Mouse (Mus musculus) heart, embryonic 13.5 days (tissue): ENCODE measurements around the gene Dnaaf1. TPM values are rescaled to one million over a fixed set of nuclear protein-coding genes. Genes with fewer than 3 reads are reported as not detected.
A peak's percentile ranks its signal among the peaks of the same experiment; 100 is the strongest.

Experiments
- ATAC-seq: fragments of 200-750 bp; cut with Nextera tagmentation; 2 replicates; pipeline ENCODE4 v1.8.0; 2017; ENCODE audit warnings: moderate TSS enrichment; ENCODE audit not compliant: insufficient number of reproducible peaks, low FRiP score, low TSS enrichment; ENCODE audit errors: extremely low read depth
- H3K27ac ChIP-seq: fragments of 300-500 bp; sonication (generic); replicated peaks from 2 replicates; pipeline ENCODE4 v1.5.1; 2015; ENCODE audit warnings: moderate library complexity, mild to moderate bottlenecking, inconsistent platforms
- H3K27me3 ChIP-seq: fragments of 300-500 bp; sonication (generic); replicated peaks from 2 replicates; pipeline ENCODE4 v1.6.1; 2015; ENCODE audit warnings: mild to moderate bottlenecking, inconsistent platforms
- H3K36me3 ChIP-seq: fragments of 300-500 bp; sonication (generic); 2 replicates; pipeline ENCODE4 v1.6.1; 2015; ENCODE audit warnings: mild to moderate bottlenecking, inconsistent platforms
- H3K4me1 ChIP-seq: fragments of 300-500 bp; sonication (generic); 2 replicates; pipeline ENCODE4 v1.6.1; 2015; ENCODE audit warnings: inconsistent platforms
- H3K4me2 ChIP-seq: fragments of 300-500 bp; sonication (generic); 2 replicates; pipeline ENCODE4 v1.6.1; 2015; ENCODE audit warnings: inconsistent platforms, mild to moderate bottlenecking, moderate library complexity
- H3K4me3 ChIP-seq: fragments of 300-500 bp; sonication (generic); 2 replicates; pipeline ENCODE4 v1.5.1; 2015; ENCODE audit warnings: moderate library complexity, mild to moderate bottlenecking, inconsistent platforms
- H3K9ac ChIP-seq: fragments of 300-500 bp; sonication (generic); 2 replicates; pipeline ENCODE4 v1.6.1; 2015; ENCODE audit warnings: inconsistent platforms, mild to moderate bottlenecking, moderate library complexity
- H3K9me3 ChIP-seq: fragments of 300-500 bp; sonication (generic); 2 replicates; pipeline ENCODE4 v1.6.1; 2016; ENCODE audit warnings: inconsistent platforms
- WGBS: fragments of 180-500 bp; shearing (Covaris S2); methylation state at CpG from one replicate; pipeline ENCODE4 v1.1.7; 2015; ENCODE audit warnings: mixed read lengths; 5-methylcytosine and 5-hydroxymethylcytosine counted together
- polyA plus RNA-seq: library from polyadenylated mRNA; unstranded; fragments of >200 nt; fragmentation: Nextera tagmentation; extraction: Ambion mirVana; gene quantifications from 2 replicates; pipeline ENCODE4 v1.2.1, GENCODE M21; 2015

Dnaaf1 gene
- polyA plus RNA-seq, 1 experiment from 2014 or later = 0.24 TPM

DNA sequence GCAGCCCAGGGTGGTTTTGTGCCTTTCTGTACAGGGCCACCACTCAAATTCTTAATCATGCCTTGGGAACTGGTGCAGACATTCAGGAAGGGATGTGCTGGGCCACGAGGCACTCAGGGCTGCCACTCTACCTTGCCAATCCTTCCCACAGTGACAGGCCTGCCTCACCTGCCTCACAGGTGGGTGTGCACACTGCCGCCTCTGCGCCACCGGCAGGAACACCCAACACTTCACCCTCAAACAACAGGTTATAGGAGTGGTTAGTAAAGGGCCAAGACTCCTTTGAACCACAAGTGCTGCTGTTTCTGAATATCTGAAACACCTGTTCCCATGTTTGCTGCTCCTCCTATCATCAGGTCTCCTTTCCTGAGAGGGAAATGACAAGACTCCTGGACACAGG, 2.6 kb upstream of the Dnaaf1 start:
- Histone ChIP-seq H3K27me3 (peaks cover 28% of the 10 kb centered on the region), H3K9me3 (no peaks in the 10 kb centered on the region), H3K4me2 (no peak overlapping the region), H3K9ac (no peak overlapping the region), H3K36me3 (peaks cover 6% of the 10 kb centered on the region; the same call in 1 of the 2 replicates), H3K4me3 (no peak overlapping the region), H3K27ac (no peak overlapping the region), H3K4me1 (peaks cover 20% of the 10 kb centered on the region)
- WGBS = 87% methylated on average over 4 of the region's 4 CpGs
- ATAC-seq = no peak

- Histone ChIP-seq H3K4me2 (peak overlapping the region; percentile 99), H3K27ac (no peak overlapping the region), H3K27me3 (peaks cover 39% of the 10 kb centered on the region), H3K9me3 (no peaks in the 10 kb centered on the region), H3K4me3 (peak overlapping the region; percentile 73), H3K4me1 (peaks cover 30% of the 10 kb centered on the region), H3K9ac (peak overlapping the region; percentile 88), H3K36me3 (no peaks in the 10 kb centered on the region)
- 3% methylated on average over 16 of the region's 16 CpGs for WGBS
- no peak for ATAC-seq
Observed at GRCm38 (mm10) chr8:119575366-119575726, 311 bp downstream of the Dnaaf1 start.

DNA sequence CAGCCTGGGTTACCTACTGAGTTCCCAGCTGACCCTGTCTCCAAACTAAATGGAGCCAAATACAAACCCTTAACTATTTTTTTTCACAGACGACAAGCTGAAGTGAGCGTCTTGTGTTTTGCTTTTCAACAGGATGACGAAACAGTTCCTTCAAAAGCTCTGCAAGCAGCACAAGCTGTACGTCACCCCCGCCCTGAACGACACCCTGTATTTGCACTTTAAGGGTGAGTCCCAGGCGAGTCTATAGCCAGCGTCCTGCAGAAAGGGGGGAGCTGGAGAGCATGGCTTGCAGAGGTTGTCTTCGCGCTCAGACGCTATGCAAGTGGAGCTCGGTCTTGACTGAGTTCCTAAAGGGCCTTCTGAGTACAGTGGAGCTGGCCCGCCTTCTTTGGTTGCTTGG, 4.1 kb downstream of the Dnaaf1 start:
- H3K4me2 ChIP-seq = no peak overlapping the region
- no peak overlapping the region for H3K27ac ChIP-seq
- no peak overlapping the region for H3K4me3 ChIP-seq
- H3K4me1 ChIP-seq = peaks cover 37% of the 10 kb centered on the region
- ATAC-seq = no peak
- no peak overlapping the region for H3K9ac ChIP-seq
- H3K36me3 ChIP-seq = no peaks in the 10 kb centered on the region
- 46% methylated on average over 13 of the region's 13 CpGs for WGBS
- peaks cover 32% of the 10 kb centered on the region for H3K27me3 ChIP-seq
- no peaks in the 10 kb centered on the region for H3K9me3 ChIP-seq

GRCm38 (mm10) chr8:119580441-119581161, 5.6 kb downstream of the Dnaaf1 start:
- Histone ChIP-seq H3K9me3 (no peaks in the 10 kb centered on the region), H3K4me3 (no peak overlapping the region), H3K4me1 (peaks cover 46% of the 10 kb centered on the region), H3K9ac (no peak overlapping the region), H3K27me3 (peaks cover 29% of the 10 kb centered on the region), H3K27ac (peak overlapping the region; percentile 21; the same call in 1 of the 2 replicates), H3K36me3 (no peaks in the 10 kb centered on the region), H3K4me2 (no peak overlapping the region)
- ATAC-seq = no peak
- 53% methylated on average over 5 of the region's 5 CpGs for WGBS

DNA sequence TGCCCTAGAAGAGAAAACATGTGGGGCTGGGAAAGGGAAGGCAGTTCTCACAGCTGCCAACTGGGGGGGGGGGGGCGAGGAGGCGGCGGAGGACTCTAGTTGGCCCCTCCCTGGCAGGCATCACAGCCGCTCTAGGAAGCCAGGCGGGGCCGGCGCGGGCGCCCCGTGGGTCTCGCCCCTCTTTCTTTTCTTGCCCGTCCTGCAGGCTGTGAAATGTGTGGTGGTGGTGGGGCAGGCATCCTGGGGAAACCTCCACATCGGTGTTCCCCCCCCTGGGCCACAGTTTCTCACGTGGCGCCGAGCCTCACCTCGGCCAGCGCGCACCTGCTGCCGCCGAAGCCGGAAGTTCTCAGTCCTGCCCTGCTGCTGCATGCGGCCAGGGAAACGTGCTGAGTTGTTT, 10.9 kb downstream of the Dnaaf1 start:
- Histone ChIP-seq H3K4me2 (peak overlapping the region; percentile 72), H3K27ac (no peak overlapping the region), H3K9me3 (no peaks in the 10 kb centered on the region), H3K4me1 (peaks cover 65% of the 10 kb centered on the region), H3K9ac (peak overlapping the region; percentile 73), H3K36me3 (no peaks in the 10 kb centered on the region), H3K4me3 (peak overlapping the region; percentile 45), H3K27me3 (no peaks in the 10 kb centered on the region)
- WGBS = 20% methylated on average over 24 of the region's 24 CpGs
- 0 out of 2 replicates have a peak, but pooled peaks have one; percentile 43 for ATAC-seq

DNA sequence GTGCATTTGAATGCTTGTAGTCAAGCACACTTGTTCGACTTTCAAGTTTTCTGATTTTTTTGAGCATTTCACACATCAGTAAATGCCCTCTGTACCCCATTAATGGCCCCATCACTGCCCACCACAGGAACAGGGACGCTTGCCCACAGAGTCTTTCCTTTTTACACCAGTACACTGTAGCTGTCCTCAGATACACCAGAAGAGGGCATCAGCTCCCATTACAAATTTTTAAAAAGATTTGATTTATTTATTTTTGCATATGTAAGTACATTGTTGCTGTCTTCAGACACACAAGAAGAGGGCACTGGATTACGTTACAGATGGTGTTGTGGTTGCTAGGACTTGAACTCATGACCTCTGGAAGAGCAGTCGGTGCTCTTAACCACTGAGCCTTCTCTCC, 13.3 kb downstream of the Dnaaf1 start:
- peaks cover 50% of the 10 kb centered on the region for H3K4me1 ChIP-seq
- 0 out of 2 replicates have a peak, but pooled peaks cover 4% of the 10 kb centered on the region for H3K27me3 ChIP-seq
- no peaks in the 10 kb centered on the region for H3K9me3 ChIP-seq
- 61% methylated on average over 4 of the region's 4 CpGs for WGBS
- H3K36me3 ChIP-seq = no peaks in the 10 kb centered on the region
- H3K4me3 ChIP-seq = no peak overlapping the region
- H3K9ac ChIP-seq = no peak overlapping the region
- peak overlapping the region; percentile 87 for H3K27ac ChIP-seq
- ATAC-seq = no peak
- peak overlapping the region; percentile 43 for H3K4me2 ChIP-seq

DNA sequence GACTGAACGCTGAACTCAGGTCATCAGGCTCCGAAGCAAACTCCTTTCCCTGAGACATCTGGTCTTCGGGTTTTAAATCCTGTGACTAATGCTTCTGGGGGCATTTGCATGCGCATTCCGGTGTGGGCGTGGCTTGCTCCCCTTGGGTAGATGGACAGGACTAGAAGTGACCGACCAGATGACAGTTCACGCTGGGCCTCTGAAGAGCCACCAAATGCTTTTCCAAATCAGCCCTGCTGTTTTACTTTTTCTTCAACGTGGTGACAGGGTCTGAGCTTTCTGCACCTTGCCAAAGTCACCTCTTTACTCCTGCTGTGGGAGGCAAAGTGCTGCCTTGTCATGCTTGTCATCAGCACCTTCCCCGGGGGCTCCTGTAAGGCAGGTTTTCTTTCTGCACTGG, 13.8 kb downstream of the Dnaaf1 start:
- H3K27ac ChIP-seq = peak overlapping the region; percentile 87
- no peak overlapping the region for H3K9ac ChIP-seq
- 11% methylated on average over 10 of the region's 10 CpGs for WGBS
- H3K4me2 ChIP-seq = peak overlapping the region; percentile 43
- no peak overlapping the region for H3K4me3 ChIP-seq
- H3K36me3 ChIP-seq = no peaks in the 10 kb centered on the region
- no peaks in the 10 kb centered on the region for H3K9me3 ChIP-seq
- peaks cover 50% of the 10 kb centered on the region for H3K4me1 ChIP-seq
- ATAC-seq = no peak; the same call in 1 of the 2 replicates
- H3K27me3 ChIP-seq = 0 out of 2 replicates have a peak, but pooled peaks cover 4% of the 10 kb centered on the region

DNA sequence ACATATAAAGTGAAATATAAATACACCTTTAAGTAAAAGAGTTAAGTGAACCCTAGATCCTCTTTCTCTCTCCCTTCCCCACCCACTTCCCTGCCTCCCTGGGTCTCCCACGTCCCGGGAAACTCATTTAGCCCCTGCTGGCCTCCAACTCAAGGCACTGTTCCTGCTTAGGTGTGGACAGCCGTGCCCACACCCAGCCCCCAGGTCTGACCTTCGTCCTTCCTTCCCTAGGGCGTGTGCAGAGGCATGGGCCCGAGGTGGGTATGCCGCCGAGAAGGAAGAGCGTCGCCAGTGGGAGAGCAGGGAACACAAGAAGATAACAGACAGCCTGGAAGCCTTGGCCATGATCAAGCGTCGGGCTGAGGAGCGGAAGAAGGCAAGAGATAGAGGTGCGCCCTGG, 15.3 kb downstream of the Dnaaf1 start:
- Histone ChIP-seq H3K9me3 (no peaks in the 10 kb centered on the region), H3K27me3 (0 out of 2 replicates have a peak, but pooled peaks cover 4% of the 10 kb centered on the region), H3K4me3 (no peak overlapping the region), H3K9ac (no peak overlapping the region), H3K4me2 (no peak overlapping the region), H3K27ac (no peak overlapping the region), H3K4me1 (peaks cover 50% of the 10 kb centered on the region), H3K36me3 (no peaks in the 10 kb centered on the region)
- WGBS = 57% methylated on average over 14 of the region's 14 CpGs
- ATAC-seq = no peak

DNA sequence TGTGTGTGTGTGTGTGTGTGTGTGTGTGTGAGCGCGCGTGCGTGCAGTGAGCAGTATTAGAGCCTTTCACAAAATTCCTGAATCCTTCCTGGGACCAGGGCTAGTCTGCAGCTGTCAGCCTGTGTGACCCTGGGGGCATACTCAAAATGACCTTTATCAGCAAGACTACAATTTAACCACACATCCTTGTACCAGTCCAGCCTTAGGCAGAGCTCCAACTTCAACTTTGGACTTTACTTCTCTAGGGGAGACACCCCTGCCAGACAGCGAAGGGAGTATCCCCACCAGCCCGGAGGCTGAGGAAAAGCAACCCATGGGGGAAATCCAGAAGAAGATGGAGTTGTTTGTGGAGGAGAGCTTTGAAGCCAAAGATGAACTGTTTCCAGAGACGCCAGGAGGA, 16.4 kb downstream of the Dnaaf1 start:
- no peaks in the 10 kb centered on the region for H3K9me3 ChIP-seq
- 90% methylated on average over 7 of the region's 7 CpGs for WGBS
- H3K27me3 ChIP-seq = 0 out of 2 replicates have a peak, but pooled peaks cover 4% of the 10 kb centered on the region
- H3K4me2 ChIP-seq = no peak overlapping the region
- ATAC-seq = no peak
- H3K4me3 ChIP-seq = no peak overlapping the region
- no peak overlapping the region for H3K27ac ChIP-seq
- H3K9ac ChIP-seq = no peak overlapping the region
- peaks cover 49% of the 10 kb centered on the region for H3K4me1 ChIP-seq
- H3K36me3 ChIP-seq = no peaks in the 10 kb centered on the region

GRCm38 (mm10) chr8:119603771-119604170, 28.7 kb downstream of the Dnaaf1 start:
- Histone ChIP-seq H3K36me3 (peaks cover 43% of the 10 kb centered on the region), H3K9me3 (peaks cover 2% of the 10 kb centered on the region; the same call in 1 of the 2 replicates), H3K4me3 (peak overlapping the region; percentile 74), H3K4me2 (peak overlapping the region; percentile 95), H3K27ac (no peak overlapping the region), H3K4me1 (peaks cover 11% of the 10 kb centered on the region), H3K27me3 (no peaks in the 10 kb centered on the region), H3K9ac (peak overlapping the region; percentile 88)
- ATAC-seq = no peak
- WGBS = 88% methylated on average over 4 of the region's 4 CpGs

DNA sequence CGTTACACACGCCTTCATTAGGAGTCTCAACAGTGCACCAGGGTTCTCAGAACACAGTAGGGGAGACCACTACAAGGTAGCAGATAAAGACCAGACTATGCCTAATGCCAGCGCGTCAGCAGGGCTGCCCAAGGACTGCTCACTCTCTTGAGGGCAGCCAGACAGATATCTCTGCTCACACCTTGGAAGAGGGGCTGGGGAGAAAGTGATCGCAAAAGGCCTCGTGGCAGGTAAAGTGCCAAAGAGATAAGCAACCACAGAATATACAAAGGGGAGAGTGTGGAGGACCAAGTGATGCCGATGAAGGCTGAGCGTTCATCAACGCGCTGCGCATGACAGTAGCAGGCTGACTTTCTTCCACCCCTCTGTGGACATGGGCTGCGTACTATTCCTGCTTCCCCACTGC, 29.4 kb downstream of the Dnaaf1 start:
- Histone ChIP-seq H3K9ac (peak overlapping the region; percentile 88), H3K36me3 (peaks cover 37% of the 10 kb centered on the region), H3K27ac (peak overlapping the region; percentile 59), H3K4me3 (peak overlapping the region; percentile 74), H3K4me2 (peak overlapping the region; percentile 95), H3K9me3 (peaks cover 8% of the 10 kb centered on the region; the same call in 1 of the 2 replicates), H3K27me3 (no peaks in the 10 kb centered on the region), H3K4me1 (peaks cover 11% of the 10 kb centered on the region)
- WGBS = 22% methylated on average over 12 of the region's 12 CpGs
- no peak for ATAC-seq

- Histone ChIP-seq H3K27ac (peak within 1 kb of the TSS; percentile 59), H3K36me3 (peaks cover 31% of the 10 kb centered on the region), H3K9ac (peak within 1 kb of the TSS; percentile 88), H3K4me1 (peaks cover 11% of the 10 kb centered on the region), H3K9me3 (peaks cover 13% of the 10 kb centered on the region; the same call in 1 of the 2 replicates), H3K27me3 (no peaks in the 10 kb centered on the region), H3K4me3 (peak within 1 kb of the TSS; percentile 74), H3K4me2 (peak within 1 kb of the TSS; percentile 95)
- under 1% methylated on average over 23 of the region's 23 CpGs for WGBS
- ATAC-seq = peak; percentile 83
Observed at GRCm38 (mm10) chr8:119604996-119605395, 30.0 kb downstream of the Dnaaf1 start, which contains the start of gene Taf1c. Gene Taf1c, minus strand, starts transcription at chr8:119605222.
